Mouse (Mus musculus) cortical plate, adult 2 months (tissue): ENCODE results near the gene Fbxw11.

Experiments used
- CTCF ChIP-seq: fragments of 200-500 bp; IDR thresholded peaks from 2 replicates; pipeline ENCODE4 v1.5.1; 2011; ENCODE audit warnings: mild to moderate bottlenecking, control low read depth, low read length; ENCODE audit not compliant: insufficient read depth; ENCODE audit errors: extremely low read depth
- POLR2A ChIP-seq: fragments of 200-500 bp; IDR thresholded peaks from 2 replicates; pipeline ENCODE4 v1.6.1; 2011; ENCODE audit warnings: mild to moderate bottlenecking, low read length, control low read depth; ENCODE audit not compliant: insufficient read depth; ENCODE audit errors: extremely low read depth

DNA sequence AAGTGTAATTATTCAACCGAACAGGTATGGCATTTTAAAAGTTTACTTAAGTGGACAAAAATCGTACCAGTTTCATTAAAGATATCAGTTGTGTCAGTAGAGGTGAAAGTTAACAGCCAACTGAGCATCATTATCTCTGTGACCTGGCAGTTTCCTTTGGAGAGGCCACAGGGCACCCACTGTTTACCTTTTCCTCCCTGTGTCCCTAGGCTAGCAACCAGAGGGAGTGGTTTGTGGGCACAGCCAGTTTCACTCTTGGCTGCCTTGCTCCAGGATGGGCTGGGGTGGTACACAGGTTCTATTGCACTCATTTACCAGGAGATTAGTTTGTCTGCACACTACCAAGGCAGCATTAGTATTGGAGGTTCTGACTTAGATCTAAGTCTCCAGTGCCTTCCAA, 8.4 kb upstream of the Fbxw11 start:
- TF ChIP-seq CTCF, result no peak
- TF ChIP-seq POLR2A, result no peak
